Mouse (Mus musculus): ENCODE measurements around the gene Camk2n1. TPM values are rescaled to one million over a fixed set of nuclear protein-coding genes. Genes with fewer than 3 reads are reported as not detected.

Camk2n1 gene
- polyA plus RNA-seq, 1 experiment from 2014 or later, result 21.9 TPM

- ATAC-seq (peak; percentile 50), DNase-seq (ENCODE audit: low read depth, low spot score) (peak; percentile 78)
- H3K27me3 ChIP-seq, result no peaks in the 10 kb centered on the region
- in situ Hi-C loops (cut with MboI; ENCODE audit: low pct_unique_long_range_greater_than_20kb), result no loop called here
- CTCF ChIA-PET, result interaction anchor here (0.7 kb wide), 1 partner anchor 29 kb away, joined by 3 read pairs; no protein-coding TSS in a partner anchor
- no peak for TF ChIP-seq CTCF (IDR thresholded peaks at IDR 0.05)
- POLR2A ChIA-PET, result no interaction called here
These were observed 39.3 kb downstream of the Camk2n1 start for GRCm38 (mm10) chr4:138493161-138494001.

DNA sequence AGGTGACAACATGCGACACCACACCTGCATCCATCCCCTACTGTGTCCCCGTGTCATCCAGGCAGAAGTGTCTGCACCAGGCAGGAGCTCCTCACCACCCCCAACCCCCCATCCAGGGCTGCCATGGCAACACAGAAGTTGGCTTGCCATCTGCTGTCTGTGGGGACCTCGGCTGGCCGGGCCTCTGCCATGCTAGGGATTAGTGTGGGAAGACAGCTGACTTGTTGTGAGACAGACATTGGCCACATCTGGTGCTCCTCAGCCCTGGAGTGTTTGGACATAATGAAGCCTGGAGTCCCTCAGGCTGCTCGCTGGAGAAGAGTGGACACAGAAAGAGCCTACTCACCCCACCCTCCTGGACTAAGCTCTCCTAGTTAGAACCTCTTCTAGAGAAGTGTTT, 40.8 kb downstream of the Camk2n1 start:
- no peaks in the 10 kb centered on the region for H3K27me3 ChIP-seq
- ChIA-PET CTCF (no interaction called here), POLR2A (interaction anchor here (0.8 kb wide), 1 partner anchor 40 kb away, joined by 3 read pairs; no protein-coding TSS in a partner anchor)
- no peak for DNase-seq (ENCODE audit: low read depth, low spot score)
- no peak for TF ChIP-seq CTCF (IDR thresholded peaks at IDR 0.05)
- in situ Hi-C loops (cut with MboI; ENCODE audit: low pct_unique_long_range_greater_than_20kb), result no loop called here
- no peak for ATAC-seq

DNA sequence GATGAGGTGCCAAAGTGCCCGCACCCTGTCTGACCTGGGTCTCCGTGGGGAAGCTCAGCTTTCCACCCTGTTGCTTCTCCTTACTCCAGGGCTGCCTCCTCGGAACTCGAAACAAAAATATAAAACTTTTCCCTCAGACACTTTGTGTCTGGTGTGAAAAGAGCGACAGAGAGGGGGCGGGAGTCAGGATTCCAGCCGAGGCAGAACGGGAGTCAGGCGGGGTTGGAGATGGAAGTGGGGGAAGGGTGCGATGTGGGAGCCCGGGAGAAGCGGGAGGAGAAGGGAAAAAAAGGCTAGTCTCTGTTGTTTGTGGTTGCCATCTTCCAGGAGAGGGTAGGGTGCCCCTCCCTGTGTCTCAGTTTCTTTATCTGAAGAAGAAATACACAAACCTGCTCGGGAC, 41.7 kb downstream of the Camk2n1 start:
- no peak for DNase-seq (ENCODE audit: low read depth, low spot score)
- H3K27me3 ChIP-seq, result no peaks in the 10 kb centered on the region
- ChIA-PET CTCF (no interaction called here), POLR2A (no interaction called here)
- no peak for TF ChIP-seq CTCF (IDR thresholded peaks at IDR 0.05)
- ATAC-seq, result no peak
- in situ Hi-C loops (cut with MboI; ENCODE audit: low pct_unique_long_range_greater_than_20kb), result no loop called here

DNA sequence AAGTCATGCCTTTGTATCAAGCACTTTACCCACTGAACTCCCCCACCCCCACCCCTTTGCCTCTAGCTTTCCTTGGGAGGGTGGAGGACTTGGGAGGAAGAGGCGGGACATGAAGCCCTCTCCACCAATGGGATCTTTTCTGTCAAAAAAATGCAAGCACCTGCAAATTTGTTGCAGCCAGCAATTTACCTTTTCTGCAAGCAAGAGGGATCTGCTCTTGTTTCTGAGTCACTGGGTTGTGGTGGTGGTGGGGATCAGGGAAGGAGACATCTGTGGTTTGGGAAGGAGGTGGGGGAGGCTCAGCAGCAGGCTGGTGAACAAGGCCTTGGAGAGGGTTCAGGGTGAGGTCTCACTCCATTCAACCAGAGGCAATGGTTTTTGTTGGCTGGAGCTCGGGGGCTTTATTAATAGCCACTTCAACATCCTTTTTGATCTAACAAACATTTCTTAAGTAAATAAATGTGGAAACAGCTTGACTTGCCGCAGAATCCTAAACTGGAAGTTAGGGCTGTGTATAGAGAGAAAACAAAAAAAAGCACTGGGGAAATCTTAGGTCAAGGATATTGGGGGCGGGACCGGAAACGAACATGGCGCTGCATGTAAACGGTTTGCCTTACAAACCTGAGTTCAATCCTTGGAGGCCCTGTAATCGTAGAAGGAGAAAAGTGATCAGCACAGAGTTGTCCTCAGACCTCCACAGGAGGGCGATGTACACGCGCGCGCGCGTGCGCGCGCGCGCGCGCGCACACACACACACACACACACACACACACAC, 42.8 kb downstream of the Camk2n1 start:
- in situ Hi-C loops (cut with MboI; ENCODE audit: low pct_unique_long_range_greater_than_20kb), result no loop called here
- TF ChIP-seq CTCF (IDR thresholded peaks at IDR 0.05), result no peak
- no peaks in the 10 kb centered on the region for H3K27me3 ChIP-seq
- ChIA-PET CTCF (interaction anchor here (0.9 to 1.4 kb wide), 2 partner anchors 36 to 49 kb away, joined by 3 read pairs; no protein-coding TSS in a partner anchor), POLR2A (interaction anchor here (0.6 kb wide), 1 partner anchor 59 kb away, joined by 5 read pairs; no protein-coding TSS in a partner anchor)
- ATAC-seq (no peak), DNase-seq (ENCODE audit: low read depth, low spot score) (no peak)

DNA sequence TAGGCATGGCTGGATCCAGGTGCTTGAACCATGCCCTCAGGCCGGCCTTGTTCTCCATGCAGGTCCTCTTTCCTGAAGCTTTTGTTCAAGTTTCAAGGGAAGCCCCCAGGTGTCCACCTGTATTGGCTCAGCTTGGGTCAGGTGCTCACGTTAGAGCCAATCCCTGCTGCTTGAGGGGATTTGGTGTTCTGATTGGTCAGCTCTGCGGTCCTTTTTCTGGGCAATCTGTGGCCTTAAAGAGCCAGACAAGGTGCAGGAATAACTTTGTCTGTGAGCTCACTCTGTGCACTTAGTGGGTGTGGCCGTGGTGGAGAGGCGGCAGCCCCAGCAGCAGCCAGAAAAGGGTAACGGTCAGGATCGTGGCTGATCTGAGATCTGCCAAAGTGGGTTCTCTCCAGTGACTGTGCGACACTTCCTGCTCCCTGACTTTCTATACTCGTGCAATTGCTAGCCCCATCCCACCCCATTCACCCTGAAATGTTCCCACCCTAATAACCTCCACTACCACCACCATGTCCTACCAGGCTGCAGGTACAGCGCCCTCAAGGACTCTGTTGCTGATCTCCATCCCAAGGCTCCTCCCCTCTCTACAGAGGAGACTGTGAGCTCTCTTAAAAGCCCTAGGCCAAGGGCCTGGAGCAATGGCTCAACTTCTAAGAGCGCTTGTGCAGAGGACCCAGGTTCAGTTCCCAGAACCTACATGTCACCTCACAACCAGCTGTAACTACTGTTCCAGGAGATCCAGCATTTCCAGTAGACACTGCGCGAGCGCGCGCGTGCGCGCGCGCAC, 45.9 kb downstream of the Camk2n1 start:
- no peak for TF ChIP-seq CTCF (IDR thresholded peaks at IDR 0.05)
- no peaks in the 10 kb centered on the region for H3K27me3 ChIP-seq
- ATAC-seq (no peak), DNase-seq (ENCODE audit: low read depth, low spot score) (no peak)
- in situ Hi-C loops (cut with MboI; ENCODE audit: low pct_unique_long_range_greater_than_20kb), result no loop called here
- CTCF ChIA-PET, result interaction anchor here (1.6 kb wide), 1 partner anchor 53 kb away, joined by 4 read pairs; no protein-coding TSS in a partner anchor
- POLR2A ChIA-PET, result interaction anchor here (0.6 kb wide), 1 partner anchor 60 kb away, joined by 7 read pairs; no protein-coding TSS in a partner anchor

GRCm38 (mm10) chr4:138501048-138501447, 46.9 kb downstream of the Camk2n1 start:
- in situ Hi-C loops (cut with MboI; ENCODE audit: low pct_unique_long_range_greater_than_20kb), result no loop called here
- POLR2A ChIA-PET, result no interaction called here

GRCm38 (mm10) chr4:138504632-138505101, 50.6 kb downstream of the Camk2n1 start:
- no peak for TF ChIP-seq CTCF (IDR thresholded peaks at IDR 0.05)
- no peak for ATAC-seq
- DNase-seq (ENCODE audit: low read depth, low spot score), result no peak

More at GRCm38 (mm10) chr4:138501048-138501447, 46.9 kb downstream of the Camk2n1 start:
- no peaks in the 10 kb centered on the region for H3K27me3 ChIP-seq
- ATAC-seq (no peak), DNase-seq (ENCODE audit: low read depth, low spot score) (no peak)
- CTCF ChIA-PET, result interaction anchor here (1.6 kb wide), 1 partner anchor 54 kb away, joined by 4 read pairs; no protein-coding TSS in a partner anchor
- no peak for TF ChIP-seq CTCF (IDR thresholded peaks at IDR 0.05)

GRCm38 (mm10) chr4:138505171-138505870, 51.2 kb downstream of the Camk2n1 start:
- in situ Hi-C loops (cut with MboI; ENCODE audit: low pct_unique_long_range_greater_than_20kb), result loop anchor here (5.0 kb wide), 1 partner anchor 43 kb away; no protein-coding TSS in a partner anchor
- CTCF ChIA-PET, result interaction anchor here (0.7 to 2.4 kb wide), 5 partner anchors 46 to 58 kb away, joined by 3 to 11 read pairs (median 4); no protein-coding TSS in a partner anchor
- DNase-seq (ENCODE audit: low read depth, low spot score) (no peak), ATAC-seq (no peak)
- peak; percentile 77 for TF ChIP-seq CTCF (IDR thresholded peaks at IDR 0.05)
- no peaks in the 10 kb centered on the region for H3K27me3 ChIP-seq
- POLR2A ChIA-PET, result no interaction called here

More at GRCm38 (mm10) chr4:138504632-138505101, 50.6 kb downstream of the Camk2n1 start:
- H3K27me3 ChIP-seq, result no peaks in the 10 kb centered on the region
- in situ Hi-C loops (cut with MboI; ENCODE audit: low pct_unique_long_range_greater_than_20kb), result loop anchor here (5.0 kb wide), 1 partner anchor 42 kb away; no protein-coding TSS in a partner anchor
- ChIA-PET CTCF (interaction anchor here (1.4 to 2.4 kb wide), 4 partner anchors 53 to 58 kb away, joined by 3 to 11 read pairs (median 4); no protein-coding TSS in a partner anchor), POLR2A (no interaction called here)

GRCm38 (mm10) chr4:138507903-138508302, 53.8 kb downstream of the Camk2n1 start:
- in situ Hi-C loops (cut with MboI; ENCODE audit: low pct_unique_long_range_greater_than_20kb), result loop anchor here (5.0 kb wide), 1 partner anchor 46 kb away; no protein-coding TSS in a partner anchor
- CTCF ChIA-PET, result no interaction called here
- POLR2A ChIA-PET, result no interaction called here

More at GRCm38 (mm10) chr4:138507903-138508302, 53.8 kb downstream of the Camk2n1 start:
- ATAC-seq (no peak), DNase-seq (ENCODE audit: low read depth, low spot score) (no peak)
- no peak for TF ChIP-seq CTCF (IDR thresholded peaks at IDR 0.05)
- H3K27me3 ChIP-seq, result no peaks in the 10 kb centered on the region

Other genes with a start within 250 kb of the Camk2n1 start
- gene Hp1bp3, start 238.0 kb upstream of the Camk2n1 start, polyA plus RNA-seq (2021), result 112 TPM
- gene Sh2d5, start 203.9 kb upstream of the Camk2n1 start, polyA plus RNA-seq (2021), result 0.91 TPM
- gene Kif17, start 203.9 kb upstream of the Camk2n1 start, polyA plus RNA-seq (2021), result 1.6 TPM
- 164 TPM for gene Ddost, start 149.6 kb upstream of the Camk2n1 start, polyA plus RNA-seq (2021)
- 58.2 TPM for gene Pink1, start 128.0 kb upstream of the Camk2n1 start, polyA plus RNA-seq (2021)
- gene Cda, start 86.3 kb upstream of the Camk2n1 start, polyA plus RNA-seq (2021), result 0.32 TPM
- not detected for gene Fam43b, start 57.8 kb upstream of the Camk2n1 start, polyA plus RNA-seq (2021)
- 24.3 TPM for gene Mul1, start 19.6 kb upstream of the Camk2n1 start, polyA plus RNA-seq (2021)
- gene Vwa5b1, start 181.6 kb downstream of the Camk2n1 start, polyA plus RNA-seq (2021), result 0.05 TPM